In genomic region chr11:43412771-43413451, GRCm38 (mm10) we compare ENCODE assay signal across 8 mouse cellular contexts. TPM values are rescaled to one million over a fixed set of nuclear protein-coding genes. Genes with fewer than 3 reads are reported as not detected.
DNase-seq lines count a peak whose midpoint lies in the region; ATAC-seq and TF ChIP-seq lines count a peak whose summit lies in the region.

No protein-coding gene starts in this region.

- H3K36me3 ChIP-seq in lung, embryonic 14.5 days (ENCODE audit: insufficient read depth) = no peaks in the 10 kb centered on the region

- no peak overlapping the region for H3K4me3 ChIP-seq in lung, embryonic 14.5 days (ENCODE audit: low read depth, low read length)

- no peaks in the 10 kb centered on the region for H3K27me3 ChIP-seq in lung, embryonic 14.5 days (ENCODE audit: insufficient read depth, low read length)

- TF ChIP-seq CTCF in lung, embryonic 14.5 days (IDR thresholded peaks at IDR 0.05; ENCODE audit: low read depth) = peak; percentile 93

- no peak overlapping the region for H3K9ac ChIP-seq in lung, embryonic 14.5 days

- H3K27ac ChIP-seq in lung, embryonic 14.5 days (ENCODE audit: low read depth) = no peak overlapping the region

- no peak overlapping the region for H3K4me2 ChIP-seq in lung, embryonic 14.5 days

- 24% methylated on average over 14 of the region's 14 CpGs for WGBS in lung, embryonic 14.5 days

- ATAC-seq in CD4-positive, CD25-positive, alpha-beta regulatory T cell, adult 4 months = peak; percentile 60
- peak; percentile 57 for ATAC-seq in granulocyte monocyte progenitor cell, adult 5-6 weeks (replicated peaks; ENCODE audit: poor library complexity, severe bottlenecking)
- ATAC-seq in lung, embryonic 14.5 days (ENCODE audit: insufficient read depth) = peak; percentile 56; the same call in 1 of the 2 replicates

- peak; percentile 45 for DNase-seq in adrenal gland, adult 8-10 months
- DNase-seq in embryo, embryonic 11 days = peak; percentile 78
- peak; percentile 83 for DNase-seq in layer of hippocampus, adult 11-12 months (ENCODE audit: low spot score)
- peak; percentile 89 for DNase-seq in lung, embryonic 14.5 days
- peak; percentile 11 for DNase-seq in ovary, adult 18-20 months (ENCODE audit: low spot score)
- DNase-seq in thymus, postnatal 14 days = peak; percentile 75

- no peaks in the 10 kb centered on the region for H3K9me3 ChIP-seq in lung, embryonic 14.5 days (ENCODE audit: low read depth, low read length)

- H3K4me1 ChIP-seq in lung, embryonic 14.5 days (ENCODE audit: insufficient read depth) = no peaks in the 10 kb centered on the region

RNA-seq across cellular contexts. Expression of gene Pttg1, which starts 13.1 kb away (rescaled TPM):
- 100 to 1,000 TPM; 183 to 195 TPM for polyA plus RNA-seq in CD4-positive, CD25-positive, alpha-beta regulatory T cell, adult 4 months (2017; shearing (Covaris generic))
- total RNA-seq in adrenal gland, adult 8-10 months (2022) = 10 to 100 TPM; 41.3 to 59.5 (median 53.1) TPM
- total RNA-seq in granulocyte monocyte progenitor cell, adult 5-6 weeks (2014; fragmentation: Nextera tagmentation) = 57.8 and 90.6 TPM in 2 replicates
- total RNA-seq in granulocyte monocyte progenitor cell, adult 5-6 weeks (2017) = 58.6 and 63.3 TPM in 2 replicates
- 82.5 and 87.6 TPM in 2 replicates for polyA plus RNA-seq in lung, embryonic 14.5 days (2014; fragmentation: Nextera tagmentation; extraction: Ambion mirVana)

RNA-seq across cellular contexts. Expression of gene Slu7, which starts 20.6 kb away (rescaled TPM):
- polyA plus RNA-seq in CD4-positive, CD25-positive, alpha-beta regulatory T cell, adult 4 months (2017; shearing (Covaris generic)) = 100 to 1,000 TPM; 103 to 115 TPM
- total RNA-seq in adrenal gland, adult 8-10 months (2022) = 10 to 100 TPM; 40.4 to 53.6 (median 46.9) TPM
- total RNA-seq in granulocyte monocyte progenitor cell, adult 5-6 weeks (2014; fragmentation: Nextera tagmentation) = 24.6 and 26.3 TPM in 2 replicates
- total RNA-seq in granulocyte monocyte progenitor cell, adult 5-6 weeks (2017) = 82.8 and 112 TPM in 2 replicates
- 47.9 and 50.1 TPM in 2 replicates for polyA plus RNA-seq in lung, embryonic 14.5 days (2014; fragmentation: Nextera tagmentation; extraction: Ambion mirVana)

Comparison
In these comparisons a context has a peak if more than half of its experiments do, and no peak if none do; other contexts are left out.
1. DNase-seq: peak in every context shown above with its lines; median percentile 89 in lung, embryonic 14.5 days; 83 in layer of hippocampus, adult 11-12 months; 78 in embryo, embryonic 11 days; 75 in thymus, postnatal 14 days; 45 in adrenal gland, adult 8-10 months; 11 in ovary, adult 18-20 months.